Mouse (Mus musculus) adrenal gland, postnatal 4 days (tissue): ENCODE data around the gene Akap8l. TPM values are rescaled to one million over a fixed set of nuclear protein-coding genes. Genes with fewer than 3 reads are reported as not detected.

ENCODE experiments used
- DNase-seq, 2 experiments: peaks; one replicate each; pipeline ENCODE4 v3.0.0; 2021 to 2022; ENCODE audit warnings: low spot score in 2 of 2, mixed read lengths in 2 of 2
- total RNA-seq, 2 experiments: library from RNA; stranded (reverse); gene quantifications; 2 replicates each; pipeline ENCODE4 v1.2.3; 2021

Akap8l gene
- total RNA-seq, 2 experiments from 2014 or later, result 157 to 160 TPM

DNA sequence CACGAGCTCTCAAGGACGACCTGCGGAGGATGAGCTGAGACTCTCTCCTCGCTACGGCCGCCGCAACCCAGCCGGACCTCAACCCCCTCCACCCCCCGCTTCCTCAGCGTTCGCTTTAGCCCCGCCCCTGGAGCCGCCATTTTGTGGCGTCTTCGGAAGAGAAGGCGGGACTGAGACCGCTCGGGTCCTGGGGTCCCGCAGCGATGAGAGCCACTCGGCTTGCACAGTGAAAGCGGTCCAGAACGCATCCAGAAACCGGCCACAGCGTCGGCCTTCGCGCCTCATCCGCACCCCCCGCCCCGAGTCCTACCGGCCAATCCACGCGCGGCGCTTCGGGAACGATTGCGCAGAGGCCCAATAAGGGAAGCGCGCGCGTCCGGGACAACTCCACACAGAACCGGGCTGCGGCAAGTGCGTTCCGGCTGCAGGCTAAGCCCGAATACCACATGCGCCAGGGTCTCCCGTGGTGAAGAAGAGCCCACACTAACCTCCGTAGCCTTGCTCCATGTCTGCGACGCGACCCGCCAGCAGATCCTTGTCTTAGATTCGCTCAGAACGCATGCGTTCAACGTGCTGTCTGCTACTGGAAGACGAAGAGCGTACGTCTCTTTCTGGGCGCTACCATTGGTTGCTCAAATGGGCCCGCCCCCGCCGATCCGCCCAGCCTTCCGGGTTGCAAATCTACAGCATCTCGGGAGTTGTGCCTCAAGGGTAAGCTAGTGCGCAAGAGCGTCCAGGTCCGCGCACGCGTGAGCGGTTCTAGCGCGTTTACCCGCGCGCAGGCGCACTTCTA, 29.6 kb downstream of the Akap8l start, which contains the start of gene Akap8:
Gene Akap8, minus strand, starts transcription at position 642 of the 793 bp plus-strand sequence.
- peak; percentile 86 to 94 for DNase-seq

DNA sequence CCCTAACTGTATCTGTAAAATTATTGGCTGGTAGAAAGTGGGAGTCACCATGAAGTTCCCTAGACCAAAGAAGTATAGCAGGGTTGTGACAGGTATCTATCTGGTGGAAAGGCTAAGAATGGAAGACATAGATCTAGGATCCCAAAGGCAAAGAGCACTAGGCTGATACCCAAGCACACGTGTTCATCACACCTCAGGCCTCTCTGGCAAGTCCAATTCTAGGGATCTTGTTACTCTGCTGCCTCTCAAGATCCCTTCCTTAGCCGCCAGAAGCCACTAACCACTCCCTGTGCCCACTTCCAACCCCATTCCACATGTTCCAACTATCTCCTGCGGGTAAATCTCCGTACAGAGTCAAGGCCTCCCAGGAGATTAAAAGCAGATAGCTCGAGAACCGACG, 30.5 kb downstream of the Akap8l start:
- DNase-seq, result no peak

GRCm38 (mm10) chr17:32317708-32318107, 32.7 kb downstream of the Akap8l start:
- DNase-seq, result no peak

DNA sequence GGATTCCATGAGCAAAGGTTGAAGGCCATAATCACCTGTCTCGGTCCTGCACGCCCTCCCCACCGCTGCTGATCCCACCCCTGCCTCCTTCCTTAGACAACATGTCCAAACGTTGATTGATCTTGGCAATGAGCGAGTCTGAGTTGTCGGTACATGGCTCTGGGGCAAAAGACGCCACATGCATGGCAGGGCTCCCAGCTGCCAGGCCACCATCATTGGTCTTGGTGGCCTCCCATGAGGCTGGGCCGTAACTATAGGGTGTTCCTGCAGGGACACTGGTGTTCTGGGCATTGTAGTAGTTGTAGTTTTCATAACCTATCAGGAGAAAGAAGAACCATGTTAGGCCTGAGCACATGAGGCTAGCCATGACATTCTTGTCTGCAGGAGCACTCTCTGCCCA, 33.4 kb downstream of the Akap8l start:
- DNase-seq, result no peak

GRCm38 (mm10) chr17:32315560-32315959, 34.8 kb downstream of the Akap8l start:
- no peak for DNase-seq

- no peak for DNase-seq
These were observed 36.5 kb downstream of the Akap8l start for GRCm38 (mm10) chr17:32313892-32314291.

GRCm38 (mm10) chr17:32312801-32313200, 37.6 kb downstream of the Akap8l start:
- DNase-seq, result no peak

DNA sequence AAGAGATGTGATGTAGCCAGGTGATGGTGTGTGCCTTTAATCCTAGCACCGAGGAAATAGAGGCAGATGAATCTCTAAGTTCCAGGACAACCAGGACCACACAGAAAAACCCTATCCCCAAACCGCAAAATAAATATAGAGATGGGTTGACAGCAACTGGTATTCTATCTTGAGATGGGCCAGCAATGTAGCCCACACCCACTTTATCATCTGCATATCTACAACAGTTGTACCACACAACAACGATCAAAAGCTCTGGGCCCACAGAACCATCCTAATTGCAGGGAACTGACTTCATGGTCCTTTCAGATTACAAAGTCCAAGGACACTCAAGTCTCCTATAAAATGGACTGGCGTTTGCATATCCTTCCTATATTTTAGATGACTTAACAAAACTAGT, 42.4 kb downstream of the Akap8l start:
- DNase-seq, result no peak

- DNase-seq, result no peak
These were observed 52.3 kb downstream of the Akap8l start for GRCm38 (mm10) chr17:32298125-32298524.

DNA sequence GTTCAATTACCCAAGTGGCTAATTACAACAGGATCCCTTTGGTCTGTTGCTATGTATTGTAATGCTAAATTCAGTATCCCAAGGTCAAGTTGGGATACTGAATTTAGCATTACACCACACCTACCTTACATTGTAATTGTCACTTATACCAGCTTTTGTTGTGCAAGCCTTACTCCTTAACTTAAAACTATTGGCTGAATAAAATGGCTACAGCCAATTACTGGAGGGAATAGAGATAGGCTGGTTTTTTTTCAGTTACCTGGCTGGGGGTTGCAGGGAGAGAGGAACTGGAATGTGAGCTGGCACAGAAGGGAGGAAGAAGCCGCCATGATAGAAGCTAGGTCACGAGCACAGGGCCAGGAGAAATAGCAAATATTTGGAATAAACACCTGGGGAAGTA, 54.5 kb downstream of the Akap8l start:
- no peak for DNase-seq

GRCm38 (mm10) chr17:32295160-32295559, 55.2 kb downstream of the Akap8l start:
- DNase-seq, result no peak

GRCm38 (mm10) chr17:32285138-32285670, 65.2 kb downstream of the Akap8l start:
- no peak for DNase-seq

DNA sequence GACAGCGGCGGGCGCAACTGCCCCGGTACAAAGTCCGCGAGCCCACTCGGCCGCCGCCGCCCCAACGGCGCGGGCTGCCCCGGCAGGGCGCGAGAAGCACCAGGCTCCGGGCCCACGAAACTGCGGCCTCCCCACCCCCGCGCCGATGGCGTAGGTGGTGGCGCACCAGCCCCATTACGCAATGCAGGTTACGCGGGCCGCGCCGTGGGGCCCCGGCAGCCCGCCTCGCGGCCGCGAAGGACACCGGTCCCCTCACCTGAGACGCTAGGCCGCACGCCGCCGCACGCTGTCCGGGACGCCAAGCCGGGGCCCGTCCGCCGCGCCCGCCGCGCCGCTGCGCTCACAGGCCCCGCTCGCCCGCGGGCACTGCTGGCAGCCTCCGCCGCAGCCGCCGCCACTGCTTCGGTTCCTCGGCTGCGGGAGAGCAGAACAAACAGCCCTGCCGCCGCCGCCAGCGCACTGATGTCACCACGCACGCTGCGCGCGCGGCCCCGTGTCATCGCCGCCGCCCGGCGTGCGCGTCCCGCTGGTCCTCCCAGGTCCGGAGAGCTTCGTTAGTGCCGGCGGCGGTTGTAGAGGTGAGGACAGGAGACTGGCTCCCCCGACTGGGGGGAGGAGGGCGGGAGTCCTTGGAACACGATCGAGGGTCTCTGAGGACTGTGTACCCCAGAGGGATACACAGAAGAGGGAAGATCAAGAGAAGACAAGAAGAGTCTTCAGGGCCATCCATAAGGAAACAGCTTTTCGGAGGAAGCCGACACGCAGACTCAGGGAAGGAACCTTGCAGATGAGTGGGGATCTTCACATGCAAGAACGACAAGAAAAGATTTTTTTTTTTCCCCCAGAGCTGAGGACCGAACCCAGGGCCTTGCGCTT, 65.9 kb downstream of the Akap8l start, which contains the start of gene Brd4:
Gene Brd4, minus strand, starts transcription at position 461 of the 876 bp plus-strand sequence.
- peak; percentile 81 for DNase-seq

DNA sequence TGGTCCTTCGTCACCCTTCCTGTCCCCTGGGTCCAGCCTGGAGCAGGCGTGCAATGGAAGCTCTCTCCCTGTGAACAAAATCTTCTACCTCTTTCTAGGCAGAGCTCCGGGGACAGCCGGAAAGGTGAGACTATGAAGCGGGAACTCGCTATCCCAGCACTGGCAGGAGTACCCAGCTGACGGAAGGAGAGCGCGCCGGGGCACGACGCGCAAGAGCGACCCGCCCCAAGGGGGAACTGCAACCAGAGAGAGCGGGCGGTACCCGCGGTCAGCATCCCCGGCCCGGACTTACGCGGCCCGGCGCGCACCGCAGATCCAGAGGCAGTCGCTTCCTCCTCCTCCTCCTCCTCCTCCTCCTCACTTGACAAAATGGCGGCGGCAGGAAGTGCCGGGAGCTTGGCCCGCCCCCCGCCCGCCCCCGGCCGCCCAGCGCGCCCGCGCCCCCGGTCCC, 66.6 kb downstream of the Akap8l start:
- DNase-seq, result peak; percentile 28 to 42

GRCm38 (mm10) chr17:32283341-32283740, 67.1 kb downstream of the Akap8l start:
- DNase-seq, result peak in 1 of 2 experiments; percentile 27

- DNase-seq, result no peak
These were observed 68.6 kb downstream of the Akap8l start for GRCm38 (mm10) chr17:32281611-32282310.

DNA sequence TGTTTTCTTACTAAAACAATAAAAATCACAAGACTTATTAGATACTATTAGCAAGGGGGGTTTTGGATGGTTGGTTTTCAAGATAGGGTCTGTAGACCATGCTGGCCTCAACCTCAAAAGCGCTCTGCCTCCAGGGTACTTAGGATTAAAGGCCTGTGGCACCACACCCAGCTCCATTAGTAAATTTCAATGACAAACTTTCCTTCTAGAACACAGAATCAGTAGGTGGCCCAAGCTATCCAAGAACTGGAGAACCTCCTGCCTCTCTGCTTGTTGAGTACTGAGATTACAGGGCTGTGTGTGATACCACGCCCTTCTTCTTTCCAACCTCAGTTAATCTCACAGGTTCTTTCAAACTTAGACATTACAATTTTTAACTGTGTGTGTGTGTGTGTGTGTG, 69.3 kb downstream of the Akap8l start:
- no peak for DNase-seq

DNA sequence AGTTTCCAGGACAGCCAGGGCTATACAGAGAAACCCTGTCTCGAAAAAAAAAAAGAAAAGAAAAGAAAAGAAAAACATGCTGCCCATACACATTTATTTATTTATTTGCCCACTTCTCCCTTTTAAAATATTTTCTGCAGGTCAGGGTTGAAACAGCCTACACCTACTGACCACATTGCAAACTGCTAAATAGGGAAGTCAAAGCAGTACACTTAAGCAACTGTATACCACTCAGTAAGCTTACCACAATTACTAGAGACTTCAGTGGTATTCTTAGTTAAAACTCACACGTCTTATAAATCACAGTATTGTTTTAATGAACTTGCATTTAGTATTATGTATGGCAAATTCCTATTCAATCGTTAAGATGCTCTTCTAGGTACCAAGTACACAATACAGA, 69.8 kb downstream of the Akap8l start:
- DNase-seq, result no peak

DNA sequence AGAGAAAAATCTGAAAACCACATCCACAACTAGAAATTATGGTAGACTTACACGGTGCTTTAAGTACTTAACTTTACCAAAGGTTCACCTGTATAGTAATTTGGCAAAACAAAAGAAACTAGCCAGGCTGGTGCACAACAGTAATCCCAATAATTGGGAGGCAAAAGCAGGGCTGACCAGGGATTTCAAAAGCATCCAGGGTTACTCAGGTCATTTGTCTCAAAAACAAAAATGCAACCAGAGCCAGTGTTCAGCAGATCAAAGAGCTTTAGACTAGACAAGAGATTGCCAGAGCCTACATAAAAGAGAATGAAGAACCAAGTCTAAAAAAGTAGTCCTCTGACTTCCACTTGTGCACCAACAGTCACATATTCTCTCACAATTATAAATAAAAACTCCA, 73.2 kb downstream of the Akap8l start:
- no peak for DNase-seq

GRCm38 (mm10) chr17:32275568-32275967, 74.8 kb downstream of the Akap8l start:
- no peak for DNase-seq
